Mouse (Mus musculus): ENCODE measurements around the gene Syt16. TPM values are rescaled to one million over a fixed set of nuclear protein-coding genes. Genes with fewer than 3 reads are reported as not detected.
A peak's percentile ranks its signal among the peaks of the same experiment; 100 is the strongest.

Gene Syt16
- polyA plus RNA-seq, 1 experiment from 2014 or later, result 0.17 TPM

GRCm38 (mm10) chr12:74238806-74239205, 241.3 kb downstream of the Syt16 start:
- ATAC-seq (replicated peaks; ENCODE audit: extremely low read depth, insufficient read depth, low FRiP score), result no peak

GRCm38 (mm10) chr12:74264846-74265245, 267.4 kb downstream of the Syt16 start:
- ATAC-seq (replicated peaks; ENCODE audit: extremely low read depth, insufficient read depth, low FRiP score), result no peak
- no peak overlapping the region for H3K27ac ChIP-seq (ENCODE audit: low read length)
- no peaks in the 10 kb centered on the region for H3K36me3 ChIP-seq (ENCODE audit: control insufficient read depth, insufficient read depth)
- WGBS, result 47% methylated on average over 3 of the region's 3 CpGs
- H3K27me3 ChIP-seq (ENCODE audit: control insufficient read depth, insufficient read depth, low read length), result no peaks in the 10 kb centered on the region
- no peak overlapping the region for H3K4me3 ChIP-seq (ENCODE audit: low read length)
- H3K9me3 ChIP-seq (replicated peaks; ENCODE audit: control insufficient read depth, low read length), result no peaks in the 10 kb centered on the region
- H3K4me2 ChIP-seq (ENCODE audit: low read depth, low read length), result no peak overlapping the region
- no peak overlapping the region for H3K9ac ChIP-seq (ENCODE audit: low read length)
- no peaks in the 10 kb centered on the region for H3K4me1 ChIP-seq (ENCODE audit: control insufficient read depth, insufficient read depth, low read length)

More at GRCm38 (mm10) chr12:74238806-74239205, 241.3 kb downstream of the Syt16 start:
- H3K4me3 ChIP-seq (ENCODE audit: low read length), result no peak overlapping the region
- H3K4me2 ChIP-seq (ENCODE audit: low read depth, low read length), result no peak overlapping the region
- no peak overlapping the region for H3K27ac ChIP-seq (ENCODE audit: low read length)
- no peaks in the 10 kb centered on the region for H3K4me1 ChIP-seq (ENCODE audit: control insufficient read depth, insufficient read depth, low read length)
- no peaks in the 10 kb centered on the region for H3K27me3 ChIP-seq (ENCODE audit: control insufficient read depth, insufficient read depth, low read length)
- no peaks in the 10 kb centered on the region for H3K36me3 ChIP-seq (ENCODE audit: control insufficient read depth, insufficient read depth)
- 54% methylated on average over 2 of the region's 2 CpGs for WGBS
- H3K9ac ChIP-seq (ENCODE audit: low read length), result no peak overlapping the region
- no peaks in the 10 kb centered on the region for H3K9me3 ChIP-seq (replicated peaks; ENCODE audit: control insufficient read depth, low read length)

- H3K4me1 ChIP-seq (ENCODE audit: control insufficient read depth, insufficient read depth, low read length), result no peaks in the 10 kb centered on the region
- H3K4me2 ChIP-seq (ENCODE audit: low read depth, low read length), result no peak overlapping the region
- no peaks in the 10 kb centered on the region for H3K36me3 ChIP-seq (ENCODE audit: control insufficient read depth, insufficient read depth)
- no peak overlapping the region for H3K4me3 ChIP-seq (ENCODE audit: low read length)
- H3K9ac ChIP-seq (ENCODE audit: low read length), result no peak overlapping the region
- no peaks in the 10 kb centered on the region for H3K9me3 ChIP-seq (replicated peaks; ENCODE audit: control insufficient read depth, low read length)
- H3K27ac ChIP-seq (ENCODE audit: low read length), result no peak overlapping the region
- no peaks in the 10 kb centered on the region for H3K27me3 ChIP-seq (ENCODE audit: control insufficient read depth, insufficient read depth, low read length)
- WGBS, result 84% methylated on average over 4 of the region's 4 CpGs
- no peak for ATAC-seq (replicated peaks; ENCODE audit: extremely low read depth, insufficient read depth, low FRiP score)
Observed at GRCm38 (mm10) chr12:74267049-74267448, 269.6 kb downstream of the Syt16 start.

GRCm38 (mm10) chr12:74268644-74269285, 271.3 kb downstream of the Syt16 start:
- Histone ChIP-seq H3K4me1 (ENCODE audit: control insufficient read depth, insufficient read depth, low read length) (no peaks in the 10 kb centered on the region), H3K27ac (ENCODE audit: low read length) (no peak overlapping the region), H3K9ac (ENCODE audit: low read length) (no peak overlapping the region), H3K9me3 (replicated peaks; ENCODE audit: control insufficient read depth, low read length) (no peaks in the 10 kb centered on the region), H3K27me3 (ENCODE audit: control insufficient read depth, insufficient read depth, low read length) (no peaks in the 10 kb centered on the region), H3K4me3 (ENCODE audit: low read length) (no peak overlapping the region), H3K4me2 (ENCODE audit: low read depth, low read length) (no peak overlapping the region), H3K36me3 (ENCODE audit: control insufficient read depth, insufficient read depth) (no peaks in the 10 kb centered on the region)
- ATAC-seq (replicated peaks; ENCODE audit: extremely low read depth, insufficient read depth, low FRiP score), result no peak
- WGBS, result 83% methylated on average over 15 of the region's 15 CpGs

GRCm38 (mm10) chr12:74272545-74272944, 275.1 kb downstream of the Syt16 start:
- no peak overlapping the region for H3K4me2 ChIP-seq (ENCODE audit: low read depth, low read length)
- H3K27me3 ChIP-seq (ENCODE audit: control insufficient read depth, insufficient read depth, low read length), result no peaks in the 10 kb centered on the region
- H3K4me1 ChIP-seq (ENCODE audit: control insufficient read depth, insufficient read depth, low read length), result no peaks in the 10 kb centered on the region
- H3K9ac ChIP-seq (ENCODE audit: low read length), result no peak overlapping the region
- no peaks in the 10 kb centered on the region for H3K36me3 ChIP-seq (ENCODE audit: control insufficient read depth, insufficient read depth)
- no peak overlapping the region for H3K4me3 ChIP-seq (ENCODE audit: low read length)
- no peak overlapping the region for H3K27ac ChIP-seq (ENCODE audit: low read length)
- H3K9me3 ChIP-seq (replicated peaks; ENCODE audit: control insufficient read depth, low read length), result no peaks in the 10 kb centered on the region
- 88% methylated on average over 17 of the region's 17 CpGs for WGBS
- no peak for ATAC-seq (replicated peaks; ENCODE audit: extremely low read depth, insufficient read depth, low FRiP score)

- no peak for ATAC-seq (replicated peaks; ENCODE audit: extremely low read depth, insufficient read depth, low FRiP score)
- H3K9me3 ChIP-seq (replicated peaks; ENCODE audit: control insufficient read depth, low read length), result no peaks in the 10 kb centered on the region
- WGBS, result 60% methylated on average over 5 of the region's 5 CpGs
- no peak overlapping the region for H3K27ac ChIP-seq (ENCODE audit: low read length)
- H3K27me3 ChIP-seq (ENCODE audit: control insufficient read depth, insufficient read depth, low read length), result no peaks in the 10 kb centered on the region; the same call in 1 of the 2 replicates
- H3K9ac ChIP-seq (ENCODE audit: low read length), result no peak overlapping the region
- H3K4me3 ChIP-seq (ENCODE audit: low read length), result no peak overlapping the region
- no peaks in the 10 kb centered on the region for H3K4me1 ChIP-seq (ENCODE audit: control insufficient read depth, insufficient read depth, low read length)
- no peaks in the 10 kb centered on the region for H3K36me3 ChIP-seq (ENCODE audit: control insufficient read depth, insufficient read depth)
- H3K4me2 ChIP-seq (ENCODE audit: low read depth, low read length), result no peak overlapping the region
Observed at GRCm38 (mm10) chr12:74277265-74277664, 279.8 kb downstream of the Syt16 start.

GRCm38 (mm10) chr12:74281403-74281802, 283.9 kb downstream of the Syt16 start:
- Histone ChIP-seq H3K4me3 (ENCODE audit: low read length) (no peak overlapping the region), H3K4me2 (ENCODE audit: low read depth, low read length) (no peak overlapping the region), H3K9ac (ENCODE audit: low read length) (no peak overlapping the region), H3K27me3 (ENCODE audit: control insufficient read depth, insufficient read depth, low read length) (peaks cover 28% of the 10 kb centered on the region), H3K36me3 (ENCODE audit: control insufficient read depth, insufficient read depth) (no peaks in the 10 kb centered on the region), H3K4me1 (ENCODE audit: control insufficient read depth, insufficient read depth, low read length) (peaks cover 6% of the 10 kb centered on the region), H3K9me3 (replicated peaks; ENCODE audit: control insufficient read depth, low read length) (no peaks in the 10 kb centered on the region), H3K27ac (ENCODE audit: low read length) (no peak overlapping the region)
- no peak for ATAC-seq (replicated peaks; ENCODE audit: extremely low read depth, insufficient read depth, low FRiP score)
- WGBS, result 44% methylated on average over 4 of the region's 4 CpGs

GRCm38 (mm10) chr12:74282846-74283245, 285.4 kb downstream of the Syt16 start:
- no peak overlapping the region for H3K4me2 ChIP-seq (ENCODE audit: low read depth, low read length)
- no peaks in the 10 kb centered on the region for H3K9me3 ChIP-seq (replicated peaks; ENCODE audit: control insufficient read depth, low read length)
- H3K4me3 ChIP-seq (ENCODE audit: low read length), result no peak overlapping the region
- WGBS, result 64% methylated on average over 1 of the region's 1 CpGs
- peaks cover 28% of the 10 kb centered on the region for H3K27me3 ChIP-seq (ENCODE audit: control insufficient read depth, insufficient read depth, low read length)
- no peak overlapping the region for H3K27ac ChIP-seq (ENCODE audit: low read length)
- H3K4me1 ChIP-seq (ENCODE audit: control insufficient read depth, insufficient read depth, low read length), result peaks cover 6% of the 10 kb centered on the region
- no peak for ATAC-seq (replicated peaks; ENCODE audit: extremely low read depth, insufficient read depth, low FRiP score)
- H3K36me3 ChIP-seq (ENCODE audit: control insufficient read depth, insufficient read depth), result no peaks in the 10 kb centered on the region
- H3K9ac ChIP-seq (ENCODE audit: low read length), result no peak overlapping the region

- WGBS, result under 1% methylated on average over 49 of the region's 49 CpGs
- no peaks in the 10 kb centered on the region for H3K9me3 ChIP-seq (replicated peaks; ENCODE audit: control insufficient read depth, low read length)
- peak overlapping the region; percentile 0; the same call in 1 of the 2 replicates for H3K9ac ChIP-seq (ENCODE audit: low read length)
- peak overlapping the region; percentile 80 for H3K4me2 ChIP-seq (ENCODE audit: low read depth, low read length)
- no peaks in the 10 kb centered on the region for H3K36me3 ChIP-seq (ENCODE audit: control insufficient read depth, insufficient read depth)
- no peak overlapping the region for H3K27ac ChIP-seq (ENCODE audit: low read length)
- H3K27me3 ChIP-seq (ENCODE audit: control insufficient read depth, insufficient read depth, low read length), result peaks cover 28% of the 10 kb centered on the region
- peak; percentile 96 for ATAC-seq (replicated peaks; ENCODE audit: extremely low read depth, insufficient read depth, low FRiP score)
- H3K4me1 ChIP-seq (ENCODE audit: control insufficient read depth, insufficient read depth, low read length), result peaks cover 6% of the 10 kb centered on the region
- peak overlapping the region; percentile 51 for H3K4me3 ChIP-seq (ENCODE audit: low read length)
Observed at GRCm38 (mm10) chr12:74284020-74284684, 286.7 kb downstream of the Syt16 start.

Data from heart, embryonic 16.5 days (tissue).